Mouse (Mus musculus): ENCODE measurements around the gene Olfr924. TPM values are rescaled to one million over a fixed set of nuclear protein-coding genes. Genes with fewer than 3 reads are reported as not detected.
"Not testable (repeated sequence)": the region's sequence is repeated elsewhere in the genome, so short reads cannot be mapped to it uniquely, and the experiment has no call there.

Gene Olfr924
- polyA plus RNA-seq (2014; fragmentation: Nextera tagmentation; extraction: Ambion mirVana) = not detected in 2 replicates

GRCm38 (mm10) chr9:38844149-38844548 is at the start of gene Olfr924:
Gene Olfr924, plus strand, starts transcription at chr9:38844449.
- no peaks in the 10 kb centered on the region for H3K9me3 ChIP-seq (ENCODE audit: control insufficient read depth, low read length)
- WGBS = 100% methylated on average over 1 of the region's 1 CpGs

GRCm38 (mm10) chr9:38805696-38806095 is 38.6 kb upstream of the Olfr924 start:
- Histone ChIP-seq H3K4me1 (ENCODE audit: control insufficient read depth, insufficient read depth, low read length) (no peaks in the 10 kb centered on the region), H3K27ac (ENCODE audit: low read depth, low read length) (no peak overlapping the region), H3K9ac (replicated peaks; ENCODE audit: low read depth, low read length) (no peak overlapping the region), H3K4me3 (ENCODE audit: low read depth, low read length) (no peak overlapping the region), H3K36me3 (ENCODE audit: control insufficient read depth, insufficient read depth, low read length) (no peaks in the 10 kb centered on the region), H3K9me3 (ENCODE audit: control insufficient read depth, low read length) (no peaks in the 10 kb centered on the region), H3K27me3 (ENCODE audit: control insufficient read depth, insufficient read depth, low read length) (no peaks in the 10 kb centered on the region), H3K4me2 (ENCODE audit: low read depth, low read length) (no peak overlapping the region)
- ATAC-seq (ENCODE audit: low read depth) = no peak

More at GRCm38 (mm10) chr9:38844149-38844548, at the start of gene Olfr924:
- H3K9ac ChIP-seq (replicated peaks; ENCODE audit: low read depth, low read length) = no peak within 1 kb of the TSS
- H3K27me3 ChIP-seq (ENCODE audit: control insufficient read depth, insufficient read depth, low read length) = no peaks in the 10 kb centered on the region
- no peak within 1 kb of the TSS for H3K4me2 ChIP-seq (ENCODE audit: low read depth, low read length)
- no peak for ATAC-seq (ENCODE audit: low read depth)
- H3K27ac ChIP-seq (ENCODE audit: low read depth, low read length) = no peak within 1 kb of the TSS
- H3K36me3 ChIP-seq (ENCODE audit: control insufficient read depth, insufficient read depth, low read length) = no peaks in the 10 kb centered on the region
- H3K4me3 ChIP-seq (ENCODE audit: low read depth, low read length) = no peak within 1 kb of the TSS
- H3K4me1 ChIP-seq (ENCODE audit: control insufficient read depth, insufficient read depth, low read length) = no peaks in the 10 kb centered on the region

- H3K27me3 ChIP-seq (ENCODE audit: control insufficient read depth, insufficient read depth, low read length) = no peaks in the 10 kb centered on the region
- WGBS = 73% methylated on average over 2 of the region's 2 CpGs
- H3K9ac ChIP-seq (replicated peaks; ENCODE audit: low read depth, low read length) = no peak within 1 kb of the TSS
- H3K36me3 ChIP-seq (ENCODE audit: control insufficient read depth, insufficient read depth, low read length) = no peaks in the 10 kb centered on the region
- H3K9me3 ChIP-seq (ENCODE audit: control insufficient read depth, low read length) = no peaks in the 10 kb centered on the region
- no peak within 1 kb of the TSS for H3K4me2 ChIP-seq (ENCODE audit: low read depth, low read length)
- no peak for ATAC-seq (ENCODE audit: low read depth)
- no peak within 1 kb of the TSS for H3K27ac ChIP-seq (ENCODE audit: low read depth, low read length)
- H3K4me1 ChIP-seq (ENCODE audit: control insufficient read depth, insufficient read depth, low read length) = no peaks in the 10 kb centered on the region
- H3K4me3 ChIP-seq (ENCODE audit: low read depth, low read length) = no peak within 1 kb of the TSS
Observed at GRCm38 (mm10) chr9:38814314-38814713, 29.9 kb upstream of the Olfr924 start, which contains the start of gene Olfr922. Gene Olfr922, plus strand, starts transcription at chr9:38814614.

- no peaks in the 10 kb centered on the region for H3K36me3 ChIP-seq (ENCODE audit: control insufficient read depth, insufficient read depth, low read length)
- no peaks in the 10 kb centered on the region for H3K27me3 ChIP-seq (ENCODE audit: control insufficient read depth, insufficient read depth, low read length)
- H3K4me2 ChIP-seq (ENCODE audit: low read depth, low read length) = no peak overlapping the region
- no peak overlapping the region for H3K4me3 ChIP-seq (ENCODE audit: low read depth, low read length)
- H3K9me3 ChIP-seq (ENCODE audit: control insufficient read depth, low read length) = no peaks in the 10 kb centered on the region
- no peaks in the 10 kb centered on the region for H3K4me1 ChIP-seq (ENCODE audit: control insufficient read depth, insufficient read depth, low read length)
- no peak overlapping the region for H3K9ac ChIP-seq (replicated peaks; ENCODE audit: low read depth, low read length)
- WGBS = 89% methylated on average over 1 of the region's 1 CpGs
- H3K27ac ChIP-seq (ENCODE audit: low read depth, low read length) = no peak overlapping the region
- ATAC-seq (ENCODE audit: low read depth) = no peak
Observed at GRCm38 (mm10) chr9:38815458-38815986, 28.7 kb upstream of the Olfr924 start.

GRCm38 (mm10) chr9:38826245-38826644 is 18.0 kb upstream of the Olfr924 start, which contains the start of gene Olfr923:
Gene Olfr923, plus strand, starts transcription at chr9:38826545.
- 90% methylated on average over 1 of the region's 1 CpGs for WGBS
- ATAC-seq (ENCODE audit: low read depth) = no peak
- no peak within 1 kb of the TSS for H3K4me2 ChIP-seq (ENCODE audit: low read depth, low read length)
- no peaks in the 10 kb centered on the region for H3K27me3 ChIP-seq (ENCODE audit: control insufficient read depth, insufficient read depth, low read length)
- no peak within 1 kb of the TSS for H3K9ac ChIP-seq (replicated peaks; ENCODE audit: low read depth, low read length)
- no peak within 1 kb of the TSS for H3K4me3 ChIP-seq (ENCODE audit: low read depth, low read length)
- no peaks in the 10 kb centered on the region for H3K4me1 ChIP-seq (ENCODE audit: control insufficient read depth, insufficient read depth, low read length)
- no peaks in the 10 kb centered on the region for H3K36me3 ChIP-seq (ENCODE audit: control insufficient read depth, insufficient read depth, low read length)
- H3K27ac ChIP-seq (ENCODE audit: low read depth, low read length) = no peak within 1 kb of the TSS
- no peaks in the 10 kb centered on the region for H3K9me3 ChIP-seq (ENCODE audit: control insufficient read depth, low read length)

GRCm38 (mm10) chr9:38833027-38833426 is 11.2 kb upstream of the Olfr924 start:
- Histone ChIP-seq H3K27ac (ENCODE audit: low read depth, low read length) (no peak overlapping the region), H3K4me3 (ENCODE audit: low read depth, low read length) (no peak overlapping the region), H3K9ac (replicated peaks; ENCODE audit: low read depth, low read length) (no peak overlapping the region), H3K4me1 (ENCODE audit: control insufficient read depth, insufficient read depth, low read length) (no peaks in the 10 kb centered on the region), H3K27me3 (ENCODE audit: control insufficient read depth, insufficient read depth, low read length) (no peaks in the 10 kb centered on the region), H3K36me3 (ENCODE audit: control insufficient read depth, insufficient read depth, low read length) (no peaks in the 10 kb centered on the region), H3K4me2 (ENCODE audit: low read depth, low read length) (no peak overlapping the region), H3K9me3 (ENCODE audit: control insufficient read depth, low read length) (no peaks in the 10 kb centered on the region)
- ATAC-seq (ENCODE audit: low read depth) = no peak
- 43% methylated on average over 2 of the region's 2 CpGs for WGBS

GRCm38 (mm10) chr9:38854760-38855159 is 10.5 kb downstream of the Olfr924 start, which contains the start of gene Olfr26:
Gene Olfr26, plus strand, starts transcription at chr9:38855060.
- Histone ChIP-seq H3K36me3 (ENCODE audit: control insufficient read depth, insufficient read depth, low read length) (no peaks in the 10 kb centered on the region), H3K9me3 (ENCODE audit: control insufficient read depth, low read length) (no peaks in the 10 kb centered on the region), H3K9ac (replicated peaks; ENCODE audit: low read depth, low read length) (no peak within 1 kb of the TSS), H3K4me1 (ENCODE audit: control insufficient read depth, insufficient read depth, low read length) (no peaks in the 10 kb centered on the region), H3K4me3 (ENCODE audit: low read depth, low read length) (no peak within 1 kb of the TSS), H3K27ac (ENCODE audit: low read depth, low read length) (no peak within 1 kb of the TSS), H3K27me3 (ENCODE audit: control insufficient read depth, insufficient read depth, low read length) (no peaks in the 10 kb centered on the region), H3K4me2 (ENCODE audit: low read depth, low read length) (no peak within 1 kb of the TSS)
- ATAC-seq (ENCODE audit: low read depth) = no peak

GRCm38 (mm10) chr9:38874880-38875279 is 30.6 kb downstream of the Olfr924 start:
- not testable (repeated sequence) for ATAC-seq (ENCODE audit: low read depth); H3K36me3 ChIP-seq (ENCODE audit: control insufficient read depth, insufficient read depth, low read length)
- 38% methylated on average over 2 of the region's 2 CpGs for whole genome bisulfite sequencing

GRCm38 (mm10) chr9:38876826-38877225 is 32.6 kb downstream of the Olfr924 start, which contains the start of gene Olfr926:
Gene Olfr926, plus strand, starts transcription at chr9:38877126.
- no peak within 1 kb of the TSS for H3K27ac ChIP-seq (ENCODE audit: low read depth, low read length)
- no peaks in the 10 kb centered on the region for H3K36me3 ChIP-seq (ENCODE audit: control insufficient read depth, insufficient read depth, low read length)
- H3K4me2 ChIP-seq (ENCODE audit: low read depth, low read length) = no peak within 1 kb of the TSS
- 86% methylated on average over 2 of the region's 2 CpGs for WGBS
- no peak within 1 kb of the TSS for H3K9ac ChIP-seq (replicated peaks; ENCODE audit: low read depth, low read length)
- H3K9me3 ChIP-seq (ENCODE audit: control insufficient read depth, low read length) = no peaks in the 10 kb centered on the region
- no peak for ATAC-seq (ENCODE audit: low read depth)
- no peaks in the 10 kb centered on the region for H3K4me1 ChIP-seq (ENCODE audit: control insufficient read depth, insufficient read depth, low read length)
- no peak within 1 kb of the TSS for H3K4me3 ChIP-seq (ENCODE audit: low read depth, low read length)
- no peaks in the 10 kb centered on the region for H3K27me3 ChIP-seq (ENCODE audit: control insufficient read depth, insufficient read depth, low read length)

More at GRCm38 (mm10) chr9:38874880-38875279, 30.6 kb downstream of the Olfr924 start:
- H3K4me2 ChIP-seq (ENCODE audit: low read depth, low read length); H3K9ac ChIP-seq (replicated peaks; ENCODE audit: low read depth, low read length); H3K27me3 ChIP-seq (ENCODE audit: control insufficient read depth, insufficient read depth, low read length); H3K4me1 ChIP-seq (ENCODE audit: control insufficient read depth, insufficient read depth, low read length); H3K4me3 ChIP-seq (ENCODE audit: low read depth, low read length); H3K9me3 ChIP-seq (ENCODE audit: control insufficient read depth, low read length); H3K27ac ChIP-seq (ENCODE audit: low read depth, low read length): not testable (repeated sequence)
